Mouse (Mus musculus) lung, adult 2 months (tissue): ENCODE measurements at regions not wholly inside any gene's neighbourhood (a gene's known extent, or its start where the extent isn't known, plus 50 kb on each side); places are given as distances from the start of the nearest gene placed in this dataset.

Experiments
- DNase-seq: peaks from one replicate; pipeline ENCODE4 v3.0.0; 2022
- H3K4me1 ChIP-seq: fragments of 200-500 bp; 2 replicates; pipeline ENCODE4 v1.6.1; 2011; ENCODE audit warnings: low read length; ENCODE audit not compliant: control insufficient read depth, insufficient read depth
- H3K4me3 ChIP-seq: fragments of 200-500 bp; replicated peaks from 2 replicates; pipeline ENCODE3; 2011; ENCODE audit warnings: low read depth, mild to moderate bottlenecking, control low read depth, low read length; ENCODE audit errors: extremely low read depth
- CTCF ChIP-seq: fragments of 200-500 bp; IDR thresholded peaks from 2 replicates; pipeline ENCODE4 v1.5.1; 2011; ENCODE audit warnings: mild to moderate bottlenecking, low read length, control low read depth; ENCODE audit not compliant: insufficient read depth
- POLR2A ChIP-seq: fragments of 200-500 bp; IDR thresholded peaks from 2 replicates; pipeline ENCODE4 v1.6.1; 2011; ENCODE audit warnings: low read depth, mild to moderate bottlenecking, control low read depth, low read length, borderline replicate concordance; ENCODE audit errors: extremely low read depth
- WGBS: fragments of 180-500 bp; shearing (Covaris S2); methylation state at CpG from one replicate; pipeline ENCODE4 v1.1.7; 2018; 5-methylcytosine and 5-hydroxymethylcytosine counted together

GRCm38 (mm10) chr12:31156154-31156720 is 82.6 kb downstream of the Fam110c start:
- TF ChIP-seq CTCF, result no peak
- TF ChIP-seq POLR2A, result no peak
- no peaks in the 10 kb centered on the region for H3K4me1 ChIP-seq
- no peak overlapping the region for H3K4me3 ChIP-seq
- 72% methylated on average over 13 of the region's 13 CpGs for WGBS
- DNase-seq, result no peak

- no peak for DNase-seq
- H3K4me3 ChIP-seq, result no peak overlapping the region
- 83% methylated on average over 3 of the region's 3 CpGs for WGBS
- H3K4me1 ChIP-seq, result no peaks in the 10 kb centered on the region
- no peak for TF ChIP-seq POLR2A
- no peak for TF ChIP-seq CTCF
Observed at GRCm38 (mm10) chr12:31157453-31157852, 83.1 kb upstream of the Gm6993 start.

- 90% methylated on average over 1 of the region's 1 CpGs for WGBS
- TF ChIP-seq CTCF (no peak), POLR2A (no peak)
- no peaks in the 10 kb centered on the region for H3K4me1 ChIP-seq
- H3K4me3 ChIP-seq, result no peak overlapping the region
- no peak for DNase-seq
Observed at GRCm38 (mm10) chr12:31157890-31158289, 82.7 kb upstream of the Gm6993 start.

- TF ChIP-seq CTCF (no peak), POLR2A (no peak)
- Histone ChIP-seq H3K4me1 (no peaks in the 10 kb centered on the region), H3K4me3 (no peak overlapping the region)
- no peak for DNase-seq
- 68% methylated on average over 4 of the region's 4 CpGs for WGBS
Observed at GRCm38 (mm10) chr12:31158885-31159284, 81.7 kb upstream of the Gm6993 start.

GRCm38 (mm10) chr12:31159378-31159777 is 81.2 kb upstream of the Gm6993 start:
- DNase-seq, result no peak
- H3K4me1 ChIP-seq, result no peaks in the 10 kb centered on the region
- no peak overlapping the region for H3K4me3 ChIP-seq
- 54% methylated on average over 7 of the region's 7 CpGs for WGBS
- TF ChIP-seq CTCF, result no peak
- no peak for TF ChIP-seq POLR2A

- no peak for TF ChIP-seq POLR2A
- no peak for TF ChIP-seq CTCF
- no peak for DNase-seq
- H3K4me1 ChIP-seq, result peaks cover 6% of the 10 kb centered on the region; the same call in 1 of the 2 replicates
- WGBS, result 50% methylated on average over 4 of the region's 4 CpGs
- H3K4me3 ChIP-seq, result no peak overlapping the region
Observed at GRCm38 (mm10) chr12:31168221-31168890, 72.2 kb upstream of the Gm6993 start.

- Histone ChIP-seq H3K4me1 (peaks cover 7% of the 10 kb centered on the region), H3K4me3 (no peak overlapping the region)
- DNase-seq, result no peak
- TF ChIP-seq POLR2A, result no peak
- WGBS, result 54% methylated on average over 6 of the region's 6 CpGs
Observed at GRCm38 (mm10) chr12:31170111-31170510, 70.5 kb upstream of the Gm6993 start.

GRCm38 (mm10) chr12:31170546-31171160 is 69.9 kb upstream of the Gm6993 start:
- TF ChIP-seq CTCF (no peak), POLR2A (no peak)
- H3K4me1 ChIP-seq, result peaks cover 7% of the 10 kb centered on the region
- no peak overlapping the region for H3K4me3 ChIP-seq
- DNase-seq, result no peak
- WGBS, result 52% methylated on average over 10 of the region's 10 CpGs

- no peak for DNase-seq
- no peak for TF ChIP-seq POLR2A
- no peak for TF ChIP-seq CTCF
- 60% methylated on average over 4 of the region's 4 CpGs for WGBS
- peaks cover 7% of the 10 kb centered on the region for H3K4me1 ChIP-seq
- no peak overlapping the region for H3K4me3 ChIP-seq
Observed at GRCm38 (mm10) chr12:31171992-31172391, 68.6 kb upstream of the Gm6993 start.
